Mouse (Mus musculus) CD4-positive, CD25-positive, alpha-beta regulatory T cell, adult 2 months (primary cell): ENCODE data around the gene Fn3k.
A peak's percentile ranks its signal among the peaks of the same experiment; 100 is the strongest.

Experiments used
- DNase-seq: peaks from one replicate; pipeline ENCODE4 v3.0.0-alpha.2; 2012; ENCODE audit warnings: low read depth, low spot score

Gene Fn3k

GRCm38 (mm10) chr11:121434156-121435155 lies at the start of gene Fn3k:
Gene Fn3k, plus strand, starts transcription at chr11:121434913.
- DNase-seq: peak; percentile 93

DNA sequence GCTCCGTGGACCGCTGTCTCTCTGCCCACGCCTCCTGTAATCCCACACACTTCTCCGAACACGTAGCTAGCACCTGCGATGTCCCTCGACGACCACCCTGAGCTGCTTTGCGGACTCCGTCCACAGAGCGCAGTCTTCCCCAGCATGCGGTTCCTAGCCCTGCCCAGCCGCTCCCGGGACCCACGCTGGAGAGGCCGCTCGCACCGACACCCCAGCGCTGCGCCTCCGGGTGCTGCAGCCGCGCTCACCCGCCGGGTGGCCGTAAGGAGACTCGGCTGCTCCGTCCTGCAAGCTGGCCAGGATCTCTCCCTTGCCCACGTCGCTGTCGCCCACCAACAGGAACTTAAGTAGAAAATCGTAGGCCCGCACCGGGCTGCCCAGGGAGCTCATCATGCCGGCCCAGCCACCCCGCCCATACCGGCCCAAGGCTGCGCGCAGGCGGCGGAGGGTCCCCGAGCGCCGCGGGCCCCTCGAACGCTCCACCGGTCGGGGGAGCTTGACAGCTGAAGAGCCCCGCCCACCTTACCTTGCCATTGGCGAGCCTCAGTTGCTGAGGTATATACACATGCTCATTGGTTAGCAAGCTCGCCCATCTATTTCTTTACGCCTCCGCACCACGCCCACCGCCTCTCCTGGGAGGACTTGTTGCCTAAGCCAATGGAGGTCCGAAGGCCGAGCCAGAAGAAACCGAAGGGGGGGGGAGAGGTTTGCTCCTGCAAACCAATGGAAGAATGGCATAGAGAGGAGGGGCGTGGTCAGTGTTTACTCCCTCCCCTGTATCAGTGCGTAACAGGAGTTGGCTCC lies 46.8 kb upstream of the Fn3k start, which contains the start of gene Rab40b:
Gene Rab40b, minus strand, starts transcription at position 502 of the 804 bp plus-strand sequence.
- DNase-seq: peak; percentile 51

DNA sequence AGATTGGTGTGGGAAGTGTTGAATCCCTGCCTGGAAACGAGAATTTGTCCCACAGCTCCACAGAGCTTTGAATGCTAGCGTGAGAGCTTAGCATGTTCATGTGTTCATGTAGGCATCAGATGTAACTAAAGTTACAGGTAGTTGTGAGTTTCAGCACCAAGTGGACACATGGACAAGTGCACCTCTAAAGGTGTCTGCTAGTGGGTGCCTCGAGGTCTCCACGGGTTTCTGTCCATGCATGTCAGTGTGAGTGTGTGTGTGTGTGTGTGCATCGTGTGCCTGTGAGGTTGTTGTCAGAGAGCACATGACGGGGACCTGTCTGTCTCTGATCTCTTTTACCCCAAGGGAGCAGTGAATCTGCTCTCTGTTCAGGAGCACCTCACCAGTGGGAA lies 46.2 kb upstream of the Fn3k start:
- no peak for DNase-seq

DNA sequence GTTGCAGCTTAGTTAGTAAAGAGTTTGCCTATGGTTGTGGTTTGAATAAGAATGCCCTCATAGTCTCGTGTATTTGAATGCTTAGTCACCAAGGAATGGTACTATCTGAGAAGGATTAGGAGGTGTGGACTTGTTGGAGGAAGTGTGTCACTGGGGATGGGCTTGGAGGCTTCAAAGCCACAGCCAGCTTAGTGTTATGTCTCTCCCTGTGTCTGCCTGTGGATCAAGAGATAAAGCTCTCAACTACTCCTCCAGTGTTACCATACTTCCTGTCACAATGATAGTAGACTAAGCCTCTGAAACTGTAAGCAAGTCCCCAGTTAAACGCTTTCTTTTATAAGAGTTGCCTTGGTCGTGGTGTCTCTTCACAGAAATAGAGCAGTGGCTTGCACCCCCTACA lies 43.9 kb upstream of the Fn3k start:
- no peak for DNase-seq

DNA sequence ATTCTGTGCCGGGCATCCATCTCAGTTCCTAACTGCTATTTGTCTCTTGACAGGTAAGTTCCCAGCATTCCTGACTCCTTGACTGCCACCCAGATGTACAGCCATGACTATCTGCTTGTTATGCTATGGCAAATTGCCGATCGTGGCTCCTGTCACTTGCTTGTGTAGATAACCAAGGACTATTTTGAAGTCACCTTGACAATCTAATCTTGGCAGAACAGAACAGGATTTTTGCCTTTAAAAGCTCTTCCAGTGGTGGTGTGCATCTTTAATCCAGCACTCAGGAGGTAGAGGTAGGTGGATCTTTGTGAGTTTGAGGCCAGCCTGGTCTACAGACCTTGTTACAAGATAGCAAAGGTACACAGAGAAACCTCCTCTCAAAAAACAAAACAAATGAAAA lies 42.3 kb upstream of the Fn3k start:
- no peak for DNase-seq

- DNase-seq: no peak
These were observed 27.2 kb upstream of the Fn3k start for GRCm38 (mm10) chr11:121407366-121408155.

- no peak for DNase-seq
These were observed 20.0 kb upstream of the Fn3k start for GRCm38 (mm10) chr11:121414762-121415161.

DNA sequence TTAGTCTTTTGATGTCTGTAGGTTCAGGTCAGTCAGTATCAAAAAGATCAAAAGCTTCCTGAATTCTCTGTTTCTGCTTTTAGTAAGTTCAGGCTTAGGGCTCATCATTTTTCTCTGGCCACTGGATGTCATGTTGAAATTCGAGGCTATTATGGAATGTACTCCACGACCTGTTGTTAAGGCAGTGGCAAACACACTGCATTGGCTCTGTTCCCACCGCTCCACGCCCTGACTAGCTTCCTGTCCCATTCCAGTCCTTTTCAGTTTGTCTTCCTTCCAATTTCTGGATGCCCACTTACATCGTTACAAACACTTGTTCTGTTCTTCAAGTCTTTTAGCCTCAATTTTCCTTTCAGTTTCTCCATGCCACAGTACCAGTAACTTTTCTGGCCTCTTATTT lies 19.4 kb upstream of the Fn3k start:
- no peak for DNase-seq

DNA sequence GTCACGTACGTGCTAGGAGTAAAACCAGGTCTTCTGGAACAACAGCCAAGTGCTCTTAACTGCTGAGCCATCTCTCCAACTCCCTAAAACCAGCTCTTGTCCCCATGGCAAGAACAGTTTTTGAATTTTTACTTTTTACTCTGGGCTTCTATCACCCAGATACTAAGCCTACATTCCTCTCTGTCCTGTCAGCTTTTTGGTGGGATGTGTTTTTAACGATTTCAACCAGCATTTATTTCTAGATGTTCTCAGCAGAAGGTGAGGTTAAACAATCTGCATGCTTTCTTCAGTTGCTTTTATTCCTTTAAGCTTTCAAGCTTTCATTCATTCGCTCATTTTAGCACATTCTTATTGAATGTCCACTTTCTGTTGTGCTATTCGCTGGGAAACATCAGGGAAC lies 16.7 kb upstream of the Fn3k start:
- DNase-seq: no peak

DNA sequence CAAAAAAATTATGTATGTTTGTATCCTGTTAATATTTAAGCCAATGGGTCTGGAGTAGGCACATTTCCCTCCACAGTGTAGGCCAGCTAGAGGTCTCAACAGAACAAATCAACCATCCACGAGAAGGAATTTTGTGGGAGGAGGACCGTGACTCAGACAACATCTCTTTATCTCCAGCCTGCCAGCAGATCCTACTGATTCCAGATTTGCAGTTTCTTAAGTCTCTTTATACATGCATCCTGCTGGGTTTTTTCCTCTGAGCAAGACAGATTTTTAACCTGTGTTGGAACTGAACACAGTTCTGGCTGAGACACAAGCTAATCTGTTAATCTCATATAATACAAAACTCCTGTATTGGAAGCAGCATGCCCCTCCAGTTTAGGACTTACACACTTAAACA lies 15.8 kb upstream of the Fn3k start:
- DNase-seq: no peak

DNA sequence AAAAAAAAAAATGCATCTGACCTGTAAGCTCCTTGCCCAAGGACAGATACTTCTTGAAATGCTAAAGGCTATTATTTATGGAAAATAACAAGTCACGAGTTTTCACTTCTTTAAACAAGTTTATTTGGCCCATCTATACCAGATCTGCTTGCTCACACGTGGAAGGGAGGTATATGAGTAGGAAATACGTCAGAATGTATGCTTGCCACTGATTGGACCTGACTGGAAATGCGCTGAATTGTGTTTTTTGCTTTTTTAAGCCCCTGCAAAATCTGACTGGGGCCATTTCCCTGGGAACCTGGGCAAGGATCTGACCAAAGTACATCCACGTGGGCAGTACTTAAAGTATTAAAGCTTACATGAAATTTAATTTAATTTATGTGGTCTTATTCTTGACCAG lies 14.3 kb upstream of the Fn3k start:
- DNase-seq: no peak

DNA sequence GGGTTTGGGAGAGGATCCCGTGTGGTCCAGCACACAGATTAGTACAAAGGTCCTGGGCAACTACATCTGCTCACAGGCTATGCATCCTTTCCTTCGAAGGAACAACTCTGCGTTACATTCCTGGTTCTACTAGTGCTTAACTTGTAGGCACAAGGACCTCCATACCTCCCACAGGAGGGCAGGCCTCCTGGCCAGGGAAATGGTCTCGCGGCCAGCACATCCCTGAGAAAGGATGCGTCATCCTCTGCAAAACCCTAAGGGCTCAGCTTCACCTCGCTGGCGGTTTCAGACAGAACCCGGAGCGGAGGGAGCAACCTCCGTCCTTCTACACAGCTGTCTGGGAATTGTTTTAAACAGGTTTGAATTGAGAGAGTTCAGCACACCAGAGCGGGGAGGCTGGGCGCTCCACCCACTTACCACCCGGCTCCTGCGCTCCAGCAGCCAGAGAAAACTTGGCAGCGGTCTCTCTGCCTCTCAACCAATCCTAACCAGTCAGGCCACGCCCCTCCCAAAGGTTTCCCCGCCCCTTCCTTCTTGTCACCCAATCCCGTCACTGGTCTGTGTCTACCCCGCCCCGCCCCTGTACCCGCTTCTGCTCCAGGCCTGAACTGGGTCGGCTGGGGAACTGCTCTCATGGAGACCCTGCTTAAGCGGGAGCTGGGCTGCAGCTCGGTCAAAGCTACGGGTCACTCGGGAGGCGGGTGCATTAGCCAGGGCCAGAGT lies 13.7 kb upstream of the Fn3k start, which contains the start of gene Fn3krp:
Gene Fn3krp, plus strand, starts transcription at position 572 of the 723 bp plus-strand sequence.
- peak; percentile 98 for DNase-seq

DNA sequence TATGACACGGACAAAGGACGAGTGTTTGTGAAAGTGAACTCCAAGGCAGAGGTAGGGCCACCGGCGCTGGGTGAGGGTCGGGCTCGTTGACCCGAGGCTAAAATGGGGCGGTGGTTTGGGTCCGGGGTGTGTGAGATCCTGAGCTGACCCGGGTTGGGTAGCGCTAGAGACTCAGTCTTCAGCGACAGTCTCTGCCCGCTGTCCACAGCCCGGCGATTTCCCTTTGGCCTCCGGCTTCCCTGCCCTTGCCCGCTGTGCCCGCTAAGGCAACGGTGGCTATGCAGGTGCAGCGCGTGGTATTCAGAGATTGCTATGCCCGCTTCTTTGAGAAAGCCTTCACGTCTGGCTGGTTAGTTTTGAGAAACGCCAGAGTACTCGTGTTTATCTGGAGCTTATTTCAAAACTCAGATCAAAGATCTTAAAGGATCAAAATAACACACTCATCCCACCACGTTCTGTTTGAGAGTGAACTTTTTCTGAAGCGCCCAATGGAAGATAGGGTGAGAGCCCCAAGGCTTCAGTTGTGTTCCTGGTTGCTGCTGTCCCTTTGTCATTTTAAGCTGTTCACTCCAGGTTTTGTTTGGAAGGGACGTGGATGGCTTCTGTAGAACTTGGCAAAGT lies 13.1 kb upstream of the Fn3k start:
- peak; percentile 46 for DNase-seq

DNA sequence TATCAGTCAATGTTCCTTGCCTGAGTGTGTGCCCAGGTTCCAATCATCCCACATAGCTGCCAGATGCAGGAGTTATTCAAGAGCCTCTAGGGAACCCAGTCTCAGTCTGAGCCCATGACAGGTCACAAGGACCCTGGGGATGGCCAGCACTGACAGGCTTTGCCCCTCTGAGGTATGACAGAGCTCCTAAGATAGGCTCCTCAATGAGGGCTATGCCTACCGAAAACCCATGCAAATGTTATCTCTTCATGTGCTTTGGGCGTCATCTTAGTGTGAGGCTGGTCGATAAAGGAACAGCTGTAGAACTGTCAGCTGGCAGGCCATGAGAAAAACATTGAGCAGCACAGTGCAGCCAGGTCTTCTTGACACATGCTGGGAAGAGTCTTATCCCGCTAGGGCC lies 1.3 kb upstream of the Fn3k start:
- no peak for DNase-seq

- no peak for DNase-seq
These were observed 2.5 kb downstream of the Fn3k start for GRCm38 (mm10) chr11:121437236-121437635.

DNA sequence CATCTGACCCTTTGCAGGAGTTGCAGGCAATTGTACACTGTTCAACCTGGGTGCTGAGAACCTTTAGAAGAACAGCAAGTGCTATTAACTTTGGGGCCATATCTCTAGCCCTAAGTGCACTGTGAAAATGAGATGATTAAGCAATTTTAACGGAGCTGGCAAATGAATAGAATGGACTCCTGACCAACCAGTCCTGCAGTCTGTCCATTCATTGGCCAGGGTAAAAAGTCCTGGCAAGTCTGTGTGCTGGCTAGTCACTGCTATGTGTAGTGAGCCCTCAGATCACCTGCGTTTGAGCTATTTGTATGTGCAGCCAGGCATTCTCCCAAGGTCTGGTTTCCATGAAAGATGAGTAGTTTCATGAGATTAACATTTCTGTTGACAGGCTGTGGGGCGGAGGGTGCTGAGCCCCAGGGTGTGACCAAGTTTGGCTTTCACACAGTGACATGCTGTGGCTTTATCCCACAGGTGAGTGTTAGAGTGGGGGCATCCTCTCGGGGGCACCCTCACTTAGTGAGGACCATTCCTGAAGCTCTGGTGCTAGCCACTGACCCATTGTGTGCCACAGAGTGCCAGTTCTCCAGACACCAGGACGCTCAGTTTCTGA lies 5.1 kb downstream of the Fn3k start:
- DNase-seq: no peak

GRCm38 (mm10) chr11:121441653-121442052 lies 6.9 kb downstream of the Fn3k start:
- DNase-seq: no peak

GRCm38 (mm10) chr11:121442076-121442475 lies 7.4 kb downstream of the Fn3k start:
- DNase-seq: no peak

DNA sequence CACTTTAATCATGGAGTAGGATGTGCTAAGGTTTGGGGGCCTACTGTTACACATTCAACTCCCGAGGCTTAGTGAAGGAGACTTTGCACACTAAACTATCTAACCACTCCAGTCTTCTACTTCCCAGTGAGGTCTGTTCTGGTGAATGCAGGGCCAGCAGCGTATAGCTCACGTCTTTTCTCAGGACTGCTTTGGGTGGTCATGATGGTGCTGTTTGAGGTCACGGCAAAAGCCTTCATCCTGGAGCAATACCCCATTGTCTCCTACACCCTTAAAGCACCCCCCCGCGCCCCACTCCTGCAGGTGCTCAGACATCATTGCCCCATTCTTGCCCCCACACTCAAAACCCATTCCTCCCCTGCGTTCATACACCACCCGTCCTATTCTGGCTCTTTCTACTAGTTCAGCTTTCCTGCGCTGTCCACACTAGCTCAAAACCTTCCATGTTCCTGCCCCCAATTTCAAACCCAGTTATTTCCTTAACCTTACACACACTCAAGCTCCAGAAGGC lies 16.6 kb downstream of the Fn3k start:
- peak; percentile 13 for DNase-seq
